Mouse (Mus musculus): ENCODE results near the gene Trp53bp2. TPM values are rescaled to one million over a fixed set of nuclear protein-coding genes. Genes with fewer than 3 reads are reported as not detected.

The Trp53bp2 gene
- polyA plus RNA-seq (2012; rRNA removed), result 32.0 and 34.8 TPM in 2 replicates

GRCm38 (mm10) chr1:182408684-182409327, at the start of gene Trp53bp2:
Trp53bp2 (plus strand) TSS chr1:182409172.
- peak; percentile 99 for DNase-seq (ENCODE audit: low read depth)
- TF ChIP-seq CTCF (IDR thresholded peaks at IDR 0.05; ENCODE audit: borderline replicate concordance, extremely low read depth, insufficient read depth, insufficient read length) (peak; percentile 38; the same call in 1 of the 2 replicates), POLR2A (IDR thresholded peaks at IDR 0.05; ENCODE audit: borderline replicate concordance, extremely low read depth, insufficient read depth, insufficient read length, poor library complexity, severe bottlenecking) (peak; percentile 87)

GRCm38 (mm10) chr1:182362703-182363102, 46.3 kb upstream of the Trp53bp2 start:
- DNase-seq (ENCODE audit: low read depth), result no peak
- no peak for TF ChIP-seq POLR2A (IDR thresholded peaks at IDR 0.05; ENCODE audit: borderline replicate concordance, extremely low read depth, insufficient read depth, insufficient read length, poor library complexity, severe bottlenecking)
- no peak for TF ChIP-seq CTCF (IDR thresholded peaks at IDR 0.05; ENCODE audit: borderline replicate concordance, extremely low read depth, insufficient read depth, insufficient read length)

- TF ChIP-seq POLR2A (IDR thresholded peaks at IDR 0.05; ENCODE audit: borderline replicate concordance, extremely low read depth, insufficient read depth, insufficient read length, poor library complexity, severe bottlenecking), result no peak
- TF ChIP-seq CTCF (IDR thresholded peaks at IDR 0.05; ENCODE audit: borderline replicate concordance, extremely low read depth, insufficient read depth, insufficient read length), result no peak
- DNase-seq (ENCODE audit: low read depth), result no peak
Measured at GRCm38 (mm10) chr1:182363683-182364404, 45.1 kb upstream of the Trp53bp2 start.

- TF ChIP-seq POLR2A (IDR thresholded peaks at IDR 0.05; ENCODE audit: borderline replicate concordance, extremely low read depth, insufficient read depth, insufficient read length, poor library complexity, severe bottlenecking), result no peak
- no peak for TF ChIP-seq CTCF (IDR thresholded peaks at IDR 0.05; ENCODE audit: borderline replicate concordance, extremely low read depth, insufficient read depth, insufficient read length)
- DNase-seq (ENCODE audit: low read depth), result no peak
Measured at GRCm38 (mm10) chr1:182368309-182368708, 40.7 kb upstream of the Trp53bp2 start.

GRCm38 (mm10) chr1:182368782-182369181, 40.2 kb upstream of the Trp53bp2 start:
- DNase-seq (ENCODE audit: low read depth), result no peak
- no peak for TF ChIP-seq CTCF (IDR thresholded peaks at IDR 0.05; ENCODE audit: borderline replicate concordance, extremely low read depth, insufficient read depth, insufficient read length)
- no peak for TF ChIP-seq POLR2A (IDR thresholded peaks at IDR 0.05; ENCODE audit: borderline replicate concordance, extremely low read depth, insufficient read depth, insufficient read length, poor library complexity, severe bottlenecking)

GRCm38 (mm10) chr1:182369435-182369834, 39.5 kb upstream of the Trp53bp2 start:
- no peak for TF ChIP-seq POLR2A (IDR thresholded peaks at IDR 0.05; ENCODE audit: borderline replicate concordance, extremely low read depth, insufficient read depth, insufficient read length, poor library complexity, severe bottlenecking)
- no peak for TF ChIP-seq CTCF (IDR thresholded peaks at IDR 0.05; ENCODE audit: borderline replicate concordance, extremely low read depth, insufficient read depth, insufficient read length)
- no peak for DNase-seq (ENCODE audit: low read depth)

GRCm38 (mm10) chr1:182371891-182372290, 37.1 kb upstream of the Trp53bp2 start:
- TF ChIP-seq POLR2A (IDR thresholded peaks at IDR 0.05; ENCODE audit: borderline replicate concordance, extremely low read depth, insufficient read depth, insufficient read length, poor library complexity, severe bottlenecking), result no peak
- no peak for TF ChIP-seq CTCF (IDR thresholded peaks at IDR 0.05; ENCODE audit: borderline replicate concordance, extremely low read depth, insufficient read depth, insufficient read length)
- DNase-seq (ENCODE audit: low read depth), result no peak

- DNase-seq (ENCODE audit: low read depth), result peak; percentile 82
- TF ChIP-seq CTCF (IDR thresholded peaks at IDR 0.05; ENCODE audit: borderline replicate concordance, extremely low read depth, insufficient read depth, insufficient read length), result peak; percentile 65; the same call in 1 of the 2 replicates
- TF ChIP-seq POLR2A (IDR thresholded peaks at IDR 0.05; ENCODE audit: borderline replicate concordance, extremely low read depth, insufficient read depth, insufficient read length, poor library complexity, severe bottlenecking), result no peak
Measured at GRCm38 (mm10) chr1:182376221-182376620, 32.8 kb upstream of the Trp53bp2 start.

- no peak for DNase-seq (ENCODE audit: low read depth)
- TF ChIP-seq CTCF (IDR thresholded peaks at IDR 0.05; ENCODE audit: borderline replicate concordance, extremely low read depth, insufficient read depth, insufficient read length), result no peak
- TF ChIP-seq POLR2A (IDR thresholded peaks at IDR 0.05; ENCODE audit: borderline replicate concordance, extremely low read depth, insufficient read depth, insufficient read length, poor library complexity, severe bottlenecking), result no peak
Measured at GRCm38 (mm10) chr1:182376826-182377225, 32.1 kb upstream of the Trp53bp2 start.

- no peak for TF ChIP-seq CTCF (IDR thresholded peaks at IDR 0.05; ENCODE audit: borderline replicate concordance, extremely low read depth, insufficient read depth, insufficient read length)
- no peak for TF ChIP-seq POLR2A (IDR thresholded peaks at IDR 0.05; ENCODE audit: borderline replicate concordance, extremely low read depth, insufficient read depth, insufficient read length, poor library complexity, severe bottlenecking)
- DNase-seq (ENCODE audit: low read depth), result no peak
Measured at GRCm38 (mm10) chr1:182377519-182377918, 31.5 kb upstream of the Trp53bp2 start.

- TF ChIP-seq CTCF (IDR thresholded peaks at IDR 0.05; ENCODE audit: borderline replicate concordance, extremely low read depth, insufficient read depth, insufficient read length) (no peak), POLR2A (IDR thresholded peaks at IDR 0.05; ENCODE audit: borderline replicate concordance, extremely low read depth, insufficient read depth, insufficient read length, poor library complexity, severe bottlenecking) (no peak)
- DNase-seq (ENCODE audit: low read depth), result no peak
Measured at GRCm38 (mm10) chr1:182378205-182378835, 30.7 kb upstream of the Trp53bp2 start.

Measured in brain, embryonic 14.5 days (tissue).